ENCODE assay signal across 8 mouse cellular contexts in the genomic region with DNA sequence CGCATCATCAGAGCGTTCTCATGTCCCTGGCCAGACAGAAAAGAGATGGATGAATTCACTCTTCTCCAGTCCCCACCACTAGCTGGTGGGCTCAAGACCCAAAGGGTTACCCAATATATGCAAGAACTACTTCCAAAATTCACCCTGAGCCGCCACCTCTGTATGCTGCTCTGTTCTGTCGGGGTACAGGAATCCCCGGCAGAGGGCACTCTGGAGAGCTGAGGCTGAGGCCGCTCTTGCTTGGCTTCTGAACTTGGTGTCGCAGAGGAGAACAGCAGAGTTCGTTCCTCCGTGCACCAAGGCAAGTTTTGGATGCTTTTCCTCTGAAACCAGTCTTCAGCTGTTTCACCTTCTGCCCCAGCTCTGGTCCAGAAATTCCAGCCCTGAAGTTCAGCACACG.
DNase-seq lines count a peak whose midpoint lies in the region; ATAC-seq lines count a peak whose summit lies in the region.

No protein-coding gene starts in this region.

- H3K9ac ChIP-seq in heart, embryonic 12.5 days, result no peak overlapping the region

- H3K4me1 ChIP-seq in heart, embryonic 12.5 days (replicated peaks), result peaks cover under 1% of the 10 kb centered on the region

- no peak overlapping the region for H3K4me2 ChIP-seq in heart, embryonic 12.5 days

- H3K9me3 ChIP-seq in heart, embryonic 12.5 days (replicated peaks), result peaks cover 3% of the 10 kb centered on the region; the same call in 1 of the 2 replicates

- WGBS in heart, embryonic 12.5 days, result 57% methylated on average over 10 of the region's 10 CpGs

- peak; percentile 33 to 57 for DNase-seq in heart, adult 18-20 months
- DNase-seq in spleen, adult 18-20 months, result peak; percentile 19 to 56
- DNase-seq in spleen, adult 12 weeks (ENCODE audit: low spot score), result no peak
- DNase-seq in gastrocnemius, postnatal 10 days, result peak; percentile 70
- DNase-seq in right cerebral cortex, adult 18-20 months, result no peak

- H3K36me3 ChIP-seq in heart, embryonic 12.5 days, result no peaks in the 10 kb centered on the region

- H3K27ac ChIP-seq in heart, embryonic 12.5 days (ENCODE audit: poor library complexity, severe bottlenecking), result no peak overlapping the region

- no peaks in the 10 kb centered on the region for H3K27me3 ChIP-seq in heart, embryonic 12.5 days (replicated peaks)

- ATAC-seq in heart, embryonic 12.5 days (ENCODE audit: insufficient number of reproducible peaks, low FRiP score), result no peak
- peak; percentile 77 for ATAC-seq in megakaryocyte progenitor cell, adult 5-6 weeks (replicated peaks; ENCODE audit: poor library complexity)
- ATAC-seq in erythroblast, adult 5-6 weeks (replicated peaks; ENCODE audit: low FRiP score, poor library complexity, severe bottlenecking), result no peak

- no peak overlapping the region for H3K4me3 ChIP-seq in heart, embryonic 12.5 days

Comparison
In these comparisons a context has a peak if more than half of its experiments do, and no peak if none do; other contexts are left out.
1. DNase-seq: peak in heart, adult 18-20 months (2 of 2), spleen, adult 18-20 months (2 of 2) and gastrocnemius, postnatal 10 days (single experiment); none in spleen, adult 12 weeks (single experiment) and right cerebral cortex, adult 18-20 months (single experiment).